Mouse (Mus musculus): ENCODE measurements around the gene Scgb3a1. TPM values are rescaled to one million over a fixed set of nuclear protein-coding genes. Genes with fewer than 3 reads are reported as not detected.

Gene Scgb3a1
- polyA plus RNA-seq, 1 experiment from 2014 or later, result not detected

GRCm38 (mm10) chr11:49662292-49662780 is 1.1 kb upstream of the Scgb3a1 start:
- Histone ChIP-seq H3K9me3 (replicated peaks) (no peaks in the 10 kb centered on the region), H3K4me2 (no peak overlapping the region), H3K4me3 (no peak overlapping the region), H3K27ac (no peak overlapping the region), H3K36me3 (no peaks in the 10 kb centered on the region), H3K4me1 (peaks cover 35% of the 10 kb centered on the region), H3K9ac (no peak overlapping the region), H3K27me3 (replicated peaks) (peaks cover 5% of the 10 kb centered on the region; the same call in 1 of the 2 replicates)
- 38% methylated on average over 15 of the region's 15 CpGs for WGBS (ENCODE audit: insufficient replicate concordance)
- no peak for ATAC-seq

GRCm38 (mm10) chr11:49664262-49665140 is 1.1 kb downstream of the Scgb3a1 start:
- no peak overlapping the region for H3K4me2 ChIP-seq
- 59% methylated on average over 12 of the region's 12 CpGs for WGBS (ENCODE audit: insufficient replicate concordance)
- H3K9ac ChIP-seq, result no peak overlapping the region
- no peak overlapping the region for H3K4me3 ChIP-seq
- peaks cover 5% of the 10 kb centered on the region; the same call in 1 of the 2 replicates for H3K27me3 ChIP-seq (replicated peaks)
- H3K36me3 ChIP-seq, result peaks cover 17% of the 10 kb centered on the region
- 0 out of 2 replicates have a peak, but pooled peaks have one; percentile 20 for ATAC-seq
- no peaks in the 10 kb centered on the region for H3K9me3 ChIP-seq (replicated peaks)
- no peak overlapping the region for H3K27ac ChIP-seq
- H3K4me1 ChIP-seq, result peaks cover 18% of the 10 kb centered on the region

GRCm38 (mm10) chr11:49665462-49665861 is 2.1 kb downstream of the Scgb3a1 start:
- 57% methylated on average over 4 of the region's 4 CpGs for WGBS (ENCODE audit: insufficient replicate concordance)
- Histone ChIP-seq H3K4me1 (peaks cover 18% of the 10 kb centered on the region), H3K36me3 (peaks cover 26% of the 10 kb centered on the region), H3K9me3 (replicated peaks) (no peaks in the 10 kb centered on the region), H3K4me3 (no peak overlapping the region), H3K9ac (no peak overlapping the region), H3K4me2 (no peak overlapping the region), H3K27me3 (replicated peaks) (peaks cover 5% of the 10 kb centered on the region; the same call in 1 of the 2 replicates), H3K27ac (no peak overlapping the region)
- ATAC-seq, result no peak

- Histone ChIP-seq H3K27me3 (replicated peaks) (no peaks in the 10 kb centered on the region), H3K4me3 (no peak overlapping the region), H3K27ac (no peak overlapping the region), H3K9ac (no peak overlapping the region), H3K4me1 (no peaks in the 10 kb centered on the region), H3K4me2 (no peak overlapping the region), H3K9me3 (replicated peaks) (no peaks in the 10 kb centered on the region), H3K36me3 (peaks cover 83% of the 10 kb centered on the region)
- no peak for ATAC-seq
- 85% methylated on average over 3 of the region's 3 CpGs for WGBS (ENCODE audit: insufficient replicate concordance)
These were observed 10.0 kb downstream of the Scgb3a1 start for GRCm38 (mm10) chr11:49673433-49673832.

GRCm38 (mm10) chr11:49684237-49684973 is 21.0 kb downstream of the Scgb3a1 start:
- H3K9ac ChIP-seq, result no peak overlapping the region
- no peak for ATAC-seq

GRCm38 (mm10) chr11:49695013-49695412 is 31.6 kb downstream of the Scgb3a1 start:
- H3K36me3 ChIP-seq, result peaks cover 85% of the 10 kb centered on the region

More at GRCm38 (mm10) chr11:49684237-49684973, 21.0 kb downstream of the Scgb3a1 start:
- Histone ChIP-seq H3K27ac (no peak overlapping the region), H3K4me1 (no peaks in the 10 kb centered on the region), H3K9me3 (replicated peaks) (no peaks in the 10 kb centered on the region), H3K27me3 (replicated peaks) (no peaks in the 10 kb centered on the region), H3K4me3 (no peak overlapping the region), H3K4me2 (no peak overlapping the region), H3K36me3 (peaks cover 93% of the 10 kb centered on the region)
- 92% methylated on average over 12 of the region's 12 CpGs for WGBS (ENCODE audit: insufficient replicate concordance)

GRCm38 (mm10) chr11:49695695-49696094 is 32.3 kb downstream of the Scgb3a1 start:
- H3K36me3 ChIP-seq, result peaks cover 80% of the 10 kb centered on the region
- no peak overlapping the region for H3K4me3 ChIP-seq
- 87% methylated on average over 2 of the region's 2 CpGs for WGBS (ENCODE audit: insufficient replicate concordance)

More at GRCm38 (mm10) chr11:49695013-49695412, 31.6 kb downstream of the Scgb3a1 start:
- H3K4me2 ChIP-seq, result no peak overlapping the region
- H3K9ac ChIP-seq, result no peak overlapping the region
- 92% methylated on average over 3 of the region's 3 CpGs for WGBS (ENCODE audit: insufficient replicate concordance)
- H3K4me3 ChIP-seq, result no peak overlapping the region
- peaks cover 21% of the 10 kb centered on the region for H3K4me1 ChIP-seq
- H3K27me3 ChIP-seq (replicated peaks), result no peaks in the 10 kb centered on the region
- ATAC-seq, result no peak
- H3K9me3 ChIP-seq (replicated peaks), result no peaks in the 10 kb centered on the region
- H3K27ac ChIP-seq, result no peak overlapping the region

GRCm38 (mm10) chr11:49696472-49696871 is 33.1 kb downstream of the Scgb3a1 start:
- Histone ChIP-seq H3K36me3 (peaks cover 80% of the 10 kb centered on the region), H3K9ac (no peak overlapping the region), H3K4me2 (no peak overlapping the region), H3K4me1 (peaks cover 11% of the 10 kb centered on the region), H3K27me3 (replicated peaks) (no peaks in the 10 kb centered on the region), H3K9me3 (replicated peaks) (no peaks in the 10 kb centered on the region), H3K27ac (no peak overlapping the region), H3K4me3 (no peak overlapping the region)
- no peak for ATAC-seq
- 92% methylated on average over 2 of the region's 2 CpGs for WGBS (ENCODE audit: insufficient replicate concordance)

More at GRCm38 (mm10) chr11:49695695-49696094, 32.3 kb downstream of the Scgb3a1 start:
- no peaks in the 10 kb centered on the region for H3K27me3 ChIP-seq (replicated peaks)
- ATAC-seq, result no peak
- H3K9ac ChIP-seq, result no peak overlapping the region
- H3K9me3 ChIP-seq (replicated peaks), result no peaks in the 10 kb centered on the region
- H3K4me1 ChIP-seq, result peaks cover 17% of the 10 kb centered on the region
- H3K27ac ChIP-seq, result no peak overlapping the region
- no peak overlapping the region for H3K4me2 ChIP-seq

GRCm38 (mm10) chr11:49697779-49698178 is 34.4 kb downstream of the Scgb3a1 start:
- 81% methylated on average over 5 of the region's 5 CpGs for WGBS (ENCODE audit: insufficient replicate concordance)
- H3K9me3 ChIP-seq (replicated peaks), result no peaks in the 10 kb centered on the region
- peaks cover 79% of the 10 kb centered on the region for H3K36me3 ChIP-seq
- no peak overlapping the region for H3K4me2 ChIP-seq
- no peak overlapping the region for H3K9ac ChIP-seq
- H3K27ac ChIP-seq, result no peak overlapping the region
- no peaks in the 10 kb centered on the region for H3K27me3 ChIP-seq (replicated peaks)
- ATAC-seq, result no peak
- no peak overlapping the region for H3K4me3 ChIP-seq
- peaks cover 11% of the 10 kb centered on the region for H3K4me1 ChIP-seq

- no peak overlapping the region for H3K4me2 ChIP-seq
- 83% methylated on average over 1 of the region's 1 CpGs for WGBS (ENCODE audit: insufficient replicate concordance)
- no peaks in the 10 kb centered on the region for H3K9me3 ChIP-seq (replicated peaks)
- H3K4me1 ChIP-seq, result peaks cover 15% of the 10 kb centered on the region
- no peak overlapping the region for H3K9ac ChIP-seq
- H3K27ac ChIP-seq, result no peak overlapping the region
- no peak for ATAC-seq
- H3K36me3 ChIP-seq, result peaks cover 77% of the 10 kb centered on the region
- H3K27me3 ChIP-seq (replicated peaks), result no peaks in the 10 kb centered on the region
- no peak overlapping the region for H3K4me3 ChIP-seq
These were observed 35.7 kb downstream of the Scgb3a1 start for GRCm38 (mm10) chr11:49699079-49699478.

GRCm38 (mm10) chr11:49702014-49702413 is 38.6 kb downstream of the Scgb3a1 start:
- H3K9ac ChIP-seq, result no peak overlapping the region
- no peak overlapping the region for H3K4me3 ChIP-seq
- no peaks in the 10 kb centered on the region for H3K27me3 ChIP-seq (replicated peaks)
- H3K4me1 ChIP-seq, result peaks cover 18% of the 10 kb centered on the region
- H3K4me2 ChIP-seq, result no peak overlapping the region
- no peak for ATAC-seq
- peaks cover 85% of the 10 kb centered on the region for H3K36me3 ChIP-seq
- no peaks in the 10 kb centered on the region for H3K9me3 ChIP-seq (replicated peaks)
- WGBS (ENCODE audit: insufficient replicate concordance), result 95% methylated on average over 8 of the region's 8 CpGs
- H3K27ac ChIP-seq, result no peak overlapping the region

GRCm38 (mm10) chr11:49704804-49705203 is 41.4 kb downstream of the Scgb3a1 start:
- H3K27me3 ChIP-seq (replicated peaks), result no peaks in the 10 kb centered on the region
- H3K27ac ChIP-seq, result no peak overlapping the region
- no peak for ATAC-seq
- H3K4me1 ChIP-seq, result peaks cover 42% of the 10 kb centered on the region
- no peaks in the 10 kb centered on the region for H3K9me3 ChIP-seq (replicated peaks)
- H3K36me3 ChIP-seq, result peaks cover 82% of the 10 kb centered on the region
- no peak overlapping the region for H3K4me2 ChIP-seq
- 65% methylated on average over 8 of the region's 8 CpGs for WGBS (ENCODE audit: insufficient replicate concordance)
- H3K4me3 ChIP-seq, result no peak overlapping the region
- H3K9ac ChIP-seq, result no peak overlapping the region
